Mouse (Mus musculus): ENCODE data around the gene Pitpnb.

DNA sequence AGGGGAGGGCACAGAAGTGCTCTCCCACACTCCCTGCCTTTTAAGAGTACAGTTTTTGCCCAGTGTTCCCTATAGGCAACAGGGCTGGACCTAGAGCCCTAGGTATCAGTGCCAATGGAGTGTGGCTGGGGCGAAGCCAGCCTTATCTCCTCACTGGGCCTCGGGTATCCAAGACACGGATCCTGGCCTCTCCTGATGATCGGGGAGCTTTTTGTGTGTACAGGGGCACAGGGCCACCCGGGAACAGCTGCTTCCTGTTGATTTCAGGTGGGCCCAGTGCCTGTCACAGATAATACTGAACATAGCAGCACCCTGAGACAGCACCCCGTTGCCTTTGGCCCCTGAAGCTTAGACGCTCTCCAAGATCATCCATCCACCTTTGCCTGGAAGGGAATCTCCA lies 105.7 kb downstream of the Pitpnb start:
- TF ChIP-seq CTCF (IDR thresholded peaks at IDR 0.05; ENCODE audit: borderline replicate concordance, insufficient read depth, low read depth, low read length) (no peak), POLR2A (IDR thresholded peaks at IDR 0.05; ENCODE audit: borderline replicate concordance, insufficient read depth, low read length) (no peak)
